Mouse (Mus musculus): Measurements from ENCODE around the gene Chuk.

DNA sequence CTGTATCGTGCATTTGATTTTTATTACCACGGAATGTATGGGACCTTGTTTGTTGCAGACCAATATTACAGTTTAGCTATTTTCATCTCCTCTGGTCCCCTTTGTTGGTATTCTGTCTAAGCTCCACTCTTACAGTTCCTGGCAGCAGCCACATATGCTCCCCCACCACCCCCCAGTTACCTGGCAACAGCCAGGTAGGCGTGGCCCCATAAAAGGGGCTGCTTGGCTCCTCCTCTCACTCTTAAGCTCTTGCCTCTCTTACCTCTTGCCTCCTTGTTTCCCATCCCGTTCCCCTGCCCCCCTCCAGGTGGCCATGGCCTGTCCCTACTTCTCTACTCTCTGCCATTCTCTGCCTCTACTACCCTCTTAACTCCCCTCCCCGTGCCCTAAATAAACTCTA is 36.1 kb downstream of the Chuk start:
- TF ChIP-seq CTCF (IDR thresholded peaks at IDR 0.05; ENCODE audit: low read depth) (no peak), EP300 (IDR thresholded peaks at IDR 0.05; ENCODE audit: low read depth) (no peak)

Measured in heart, postnatal 0 days (tissue).